Mouse (Mus musculus) hindbrain, embryonic 12.5 days (tissue): ENCODE data around the gene Map3k4. TPM values are rescaled to one million over a fixed set of nuclear protein-coding genes. Genes with fewer than 3 reads are reported as not detected.

ENCODE experiments used
- ATAC-seq: fragments of 200-750 bp; cut with Nextera tagmentation; 2 replicates; pipeline ENCODE4 v1.8.0; 2017; ENCODE audit warnings: moderate TSS enrichment; ENCODE audit not compliant: low FRiP score
- H3K27ac ChIP-seq: fragments of 300-500 bp; sonication (generic); 2 replicates; pipeline ENCODE4 v1.5.1; 2016; ENCODE audit warnings: mild to moderate bottlenecking
- H3K27me3 ChIP-seq: fragments of 300-500 bp; sonication (generic); 2 replicates; pipeline ENCODE4 v1.6.1; 2016; ENCODE audit warnings: mild to moderate bottlenecking
- H3K36me3 ChIP-seq: fragments of 300-500 bp; sonication (generic); 2 replicates; pipeline ENCODE4 v1.6.1; 2016; ENCODE audit warnings: mild to moderate bottlenecking
- H3K4me1 ChIP-seq: fragments of 300-500 bp; sonication (generic); 2 replicates; pipeline ENCODE4 v1.6.1; 2016
- H3K4me2 ChIP-seq: fragments of 300-500 bp; sonication (generic); replicated peaks from 2 replicates; pipeline ENCODE4 v1.6.1; 2016; ENCODE audit warnings: mild to moderate bottlenecking
- H3K4me3 ChIP-seq: fragments of 300-500 bp; sonication (generic); 2 replicates; pipeline ENCODE4 v1.5.1; 2016; ENCODE audit warnings: mild to moderate bottlenecking
- H3K9ac ChIP-seq: fragments of 300-500 bp; sonication (generic); 2 replicates; pipeline ENCODE4 v1.6.1; 2016; ENCODE audit warnings: mild to moderate bottlenecking, moderate library complexity
- H3K9me3 ChIP-seq: fragments of 300-500 bp; sonication (generic); replicated peaks from 2 replicates; pipeline ENCODE4 v1.6.1; 2016; ENCODE audit warnings: mild to moderate bottlenecking
- WGBS: fragments of 180-500 bp; shearing (Covaris S2); methylation state at CpG from one replicate; pipeline ENCODE4 v1.1.7; 2016; 5-methylcytosine and 5-hydroxymethylcytosine counted together
- polyA plus RNA-seq: library from polyadenylated mRNA; unstranded; fragments of >200 nt; fragmentation: Nextera tagmentation; extraction: Ambion mirVana; gene quantifications from 2 replicates; pipeline ENCODE4 v1.2.1, GENCODE M21; 2016

The Map3k4 gene
- polyA plus RNA-seq, 1 experiment from 2014 or later = 60.3 TPM

GRCm38 (mm10) chr17:12209481-12209880, 109.1 kb downstream of the Map3k4 start:
- Histone ChIP-seq H3K4me1 (peaks cover 31% of the 10 kb centered on the region), H3K4me2 (no peak overlapping the region), H3K27me3 (no peaks in the 10 kb centered on the region), H3K36me3 (peaks cover 41% of the 10 kb centered on the region), H3K4me3 (no peak overlapping the region), H3K27ac (no peak overlapping the region), H3K9me3 (no peaks in the 10 kb centered on the region), H3K9ac (no peak overlapping the region)
- ATAC-seq = no peak
- 89% methylated on average over 4 of the region's 4 CpGs for WGBS

GRCm38 (mm10) chr17:12207022-12207548, 111.5 kb downstream of the Map3k4 start:
- Histone ChIP-seq H3K4me2 (no peak overlapping the region), H3K36me3 (peaks cover 18% of the 10 kb centered on the region), H3K27ac (peak overlapping the region; percentile 41), H3K9ac (no peak overlapping the region), H3K4me3 (no peak overlapping the region), H3K27me3 (no peaks in the 10 kb centered on the region), H3K9me3 (no peaks in the 10 kb centered on the region), H3K4me1 (peaks cover 48% of the 10 kb centered on the region)
- 19% methylated on average over 1 of the region's 1 CpGs for WGBS
- ATAC-seq = no peak

GRCm38 (mm10) chr17:12206248-12206647, 112.3 kb downstream of the Map3k4 start:
- Histone ChIP-seq H3K27ac (peak overlapping the region; percentile 64), H3K4me3 (no peak overlapping the region), H3K27me3 (no peaks in the 10 kb centered on the region), H3K36me3 (peaks cover 10% of the 10 kb centered on the region; the same call in 1 of the 2 replicates), H3K9ac (no peak overlapping the region), H3K4me2 (no peak overlapping the region), H3K4me1 (peaks cover 48% of the 10 kb centered on the region), H3K9me3 (no peaks in the 10 kb centered on the region)
- ATAC-seq = peak; percentile 9; the same call in 1 of the 2 replicates
- WGBS = 70% methylated on average over 3 of the region's 3 CpGs

- Histone ChIP-seq H3K4me3 (no peak overlapping the region), H3K27me3 (no peaks in the 10 kb centered on the region), H3K4me2 (no peak overlapping the region), H3K27ac (peak overlapping the region; percentile 64), H3K4me1 (peaks cover 48% of the 10 kb centered on the region), H3K36me3 (0 out of 2 replicates have a peak, but pooled peaks cover 9% of the 10 kb centered on the region), H3K9me3 (no peaks in the 10 kb centered on the region), H3K9ac (no peak overlapping the region)
- peak; percentile 20; the same call in 1 of the 2 replicates for ATAC-seq
- WGBS = 17% methylated on average over 4 of the region's 4 CpGs
Observed at GRCm38 (mm10) chr17:12205694-12206075, 112.9 kb downstream of the Map3k4 start.

- peak; percentile 27; the same call in 1 of the 2 replicates for ATAC-seq
- Histone ChIP-seq H3K4me2 (no peak overlapping the region), H3K27me3 (no peaks in the 10 kb centered on the region), H3K9me3 (no peaks in the 10 kb centered on the region), H3K4me3 (no peak overlapping the region), H3K9ac (no peak overlapping the region), H3K27ac (peak overlapping the region; percentile 64), H3K36me3 (0 out of 2 replicates have a peak, but pooled peaks cover 7% of the 10 kb centered on the region), H3K4me1 (peaks cover 48% of the 10 kb centered on the region)
- whole genome bisulfite sequencing = 65% methylated on average over 10 of the region's 10 CpGs
Observed at GRCm38 (mm10) chr17:12205015-12205693, 113.4 kb downstream of the Map3k4 start.

GRCm38 (mm10) chr17:12204689-12205014, 113.9 kb downstream of the Map3k4 start:
- peak overlapping the region; percentile 48; the same call in 1 of the 2 replicates for H3K27ac ChIP-seq
- H3K4me2 ChIP-seq = no peak overlapping the region
- H3K27me3 ChIP-seq = no peaks in the 10 kb centered on the region
- no peak for ATAC-seq
- peaks cover 51% of the 10 kb centered on the region for H3K4me1 ChIP-seq
- WGBS = 86% methylated on average over 3 of the region's 3 CpGs
- H3K4me3 ChIP-seq = no peak overlapping the region
- H3K9me3 ChIP-seq = no peaks in the 10 kb centered on the region
- no peak overlapping the region for H3K9ac ChIP-seq
- H3K36me3 ChIP-seq = 0 out of 2 replicates have a peak, but pooled peaks cover 3% of the 10 kb centered on the region

- Histone ChIP-seq H3K4me2 (no peak overlapping the region), H3K9ac (no peak overlapping the region), H3K4me1 (peaks cover 51% of the 10 kb centered on the region), H3K27me3 (no peaks in the 10 kb centered on the region), H3K9me3 (no peaks in the 10 kb centered on the region), H3K36me3 (0 out of 2 replicates have a peak, but pooled peaks cover 3% of the 10 kb centered on the region), H3K4me3 (no peak overlapping the region), H3K27ac (peak overlapping the region; percentile 48; the same call in 1 of the 2 replicates)
- no peak for ATAC-seq
- WGBS = 69% methylated on average over 3 of the region's 3 CpGs
Observed at GRCm38 (mm10) chr17:12204246-12204645, 114.3 kb downstream of the Map3k4 start.

- H3K4me1 ChIP-seq = peaks cover 51% of the 10 kb centered on the region
- ATAC-seq = peak; percentile 62
- 65% methylated on average over 15 of the region's 15 CpGs for WGBS
- H3K4me2 ChIP-seq = no peak overlapping the region
- 0 out of 2 replicates have a peak, but pooled peaks cover 3% of the 10 kb centered on the region for H3K36me3 ChIP-seq
- no peak overlapping the region for H3K9ac ChIP-seq
- no peak overlapping the region for H3K4me3 ChIP-seq
- no peaks in the 10 kb centered on the region for H3K9me3 ChIP-seq
- H3K27ac ChIP-seq = peak overlapping the region; percentile 30; the same call in 1 of the 2 replicates
- no peaks in the 10 kb centered on the region for H3K27me3 ChIP-seq
Observed at GRCm38 (mm10) chr17:12203414-12203897, 115.1 kb downstream of the Map3k4 start.

- Histone ChIP-seq H3K4me2 (no peak overlapping the region), H3K27me3 (no peaks in the 10 kb centered on the region), H3K4me3 (no peak overlapping the region), H3K4me1 (peaks cover 36% of the 10 kb centered on the region), H3K9ac (no peak overlapping the region), H3K9me3 (no peaks in the 10 kb centered on the region), H3K27ac (no peak overlapping the region), H3K36me3 (0 out of 2 replicates have a peak, but pooled peaks cover 8% of the 10 kb centered on the region)
- WGBS = 100% methylated on average over 1 of the region's 1 CpGs
- ATAC-seq = no peak
Observed at GRCm38 (mm10) chr17:12201086-12201485, 117.5 kb downstream of the Map3k4 start.

- Histone ChIP-seq H3K9ac (no peak overlapping the region), H3K27ac (no peak overlapping the region), H3K4me3 (no peak overlapping the region), H3K36me3 (0 out of 2 replicates have a peak, but pooled peaks cover 8% of the 10 kb centered on the region), H3K4me2 (no peak overlapping the region), H3K4me1 (peaks cover 34% of the 10 kb centered on the region), H3K9me3 (no peaks in the 10 kb centered on the region), H3K27me3 (no peaks in the 10 kb centered on the region)
- no peak for ATAC-seq
- 87% methylated on average over 4 of the region's 4 CpGs for WGBS
Observed at GRCm38 (mm10) chr17:12199933-12200332, 118.7 kb downstream of the Map3k4 start.

GRCm38 (mm10) chr17:12195604-12196003, 123.0 kb downstream of the Map3k4 start:
- ATAC-seq = no peak
- no peaks in the 10 kb centered on the region for H3K9me3 ChIP-seq
- 0 out of 2 replicates have a peak, but pooled peaks cover 5% of the 10 kb centered on the region for H3K36me3 ChIP-seq
- H3K4me2 ChIP-seq = no peak overlapping the region
- peaks cover 12% of the 10 kb centered on the region; the same call in 1 of the 2 replicates for H3K4me1 ChIP-seq
- H3K27ac ChIP-seq = peak overlapping the region; percentile 45
- H3K27me3 ChIP-seq = no peaks in the 10 kb centered on the region
- H3K4me3 ChIP-seq = no peak overlapping the region
- H3K9ac ChIP-seq = no peak overlapping the region
- 75% methylated on average over 10 of the region's 10 CpGs for WGBS

- H3K9me3 ChIP-seq = no peaks in the 10 kb centered on the region
- H3K27ac ChIP-seq = peak overlapping the region; percentile 45
- H3K36me3 ChIP-seq = 0 out of 2 replicates have a peak, but pooled peaks cover 5% of the 10 kb centered on the region
- H3K4me2 ChIP-seq = no peak overlapping the region
- WGBS = 60% methylated on average over 5 of the region's 5 CpGs
- no peak for ATAC-seq
- peaks cover 12% of the 10 kb centered on the region; the same call in 1 of the 2 replicates for H3K4me1 ChIP-seq
- H3K27me3 ChIP-seq = no peaks in the 10 kb centered on the region
- no peak overlapping the region for H3K4me3 ChIP-seq
- no peak overlapping the region for H3K9ac ChIP-seq
Observed at GRCm38 (mm10) chr17:12195137-12195536, 123.5 kb downstream of the Map3k4 start.
